Mouse (Mus musculus) CD4-positive helper T cell, adult 2 months (primary cell): ENCODE data around the gene Rtkn2.

ENCODE experiments used
- DNase-seq: peaks from one replicate; pipeline ENCODE4 v3.0.0-alpha.2; 2012; ENCODE audit warnings: low read depth, missing footprints, low spot score

Rtkn2 gene

GRCm38 (mm10) chr10:68103078-68103855 lies 123.9 kb downstream of the Rtkn2 start:
- no peak for DNase-seq

- no peak for DNase-seq
Measured at GRCm38 (mm10) chr10:68103988-68104387, 124.6 kb downstream of the Rtkn2 start.

- DNase-seq, result peak; percentile 34
Measured at GRCm38 (mm10) chr10:68104481-68104880, 125.1 kb downstream of the Rtkn2 start.

- peak; percentile 76 for DNase-seq
Measured at GRCm38 (mm10) chr10:68104881-68105781, 125.8 kb downstream of the Rtkn2 start.

- DNase-seq, result no peak
Measured at GRCm38 (mm10) chr10:68106351-68106950, 127.1 kb downstream of the Rtkn2 start.

- no peak for DNase-seq
Measured at GRCm38 (mm10) chr10:68107716-68108115, 128.3 kb downstream of the Rtkn2 start.
